Mouse (Mus musculus) liver, postnatal 0 days (tissue): ENCODE measurements at regions not wholly inside any gene's neighbourhood (a gene's known extent, or its start where the extent isn't known, plus 50 kb on each side); places are given as distances from the start of the nearest gene placed in this dataset.
A peak's percentile ranks its signal among the peaks of the same experiment; 100 is the strongest.

ENCODE experiments used
- ATAC-seq: fragments of 200-750 bp; cut with Nextera tagmentation; 2 replicates; pipeline ENCODE4 v1.8.0; 2017; ENCODE audit warnings: mild to moderate bottlenecking, moderate library complexity
- DNase-seq: peaks from one replicate; pipeline ENCODE4 v3.0.0-alpha.2; 2016
- H3K27ac ChIP-seq: fragments of 300-500 bp; sonication (generic); 2 replicates; pipeline ENCODE4 v1.5.1; 2014; ENCODE audit warnings: antibody characterized with exemption, moderate library complexity, mild to moderate bottlenecking, low read depth
- H3K27me3 ChIP-seq: fragments of 300-500 bp; sonication (generic); 2 replicates; pipeline ENCODE4 v1.6.1; 2014; ENCODE audit warnings: low read length, control low read depth, mixed read lengths; ENCODE audit not compliant: insufficient read depth
- H3K36me3 ChIP-seq: fragments of 300-500 bp; sonication (generic); replicated peaks from 2 replicates; pipeline ENCODE4 v1.6.1; 2014; ENCODE audit warnings: mild to moderate bottlenecking, control low read depth, low read length, moderate library complexity, mixed read lengths; ENCODE audit not compliant: insufficient read depth
- H3K4me1 ChIP-seq: fragments of 300-500 bp; sonication (generic); 2 replicates; pipeline ENCODE4 v1.6.1; 2014; ENCODE audit warnings: antibody characterized with exemption, mild to moderate bottlenecking, control low read depth; ENCODE audit not compliant: insufficient read depth
- H3K4me2 ChIP-seq: fragments of 300-500 bp; sonication (generic); 2 replicates; pipeline ENCODE4 v1.6.1; 2014; ENCODE audit warnings: low read depth, mild to moderate bottlenecking, low read length, moderate library complexity, mixed read lengths
- H3K4me3 ChIP-seq: fragments of 300-500 bp; sonication (generic); 2 replicates; pipeline ENCODE4 v1.5.1; 2014; ENCODE audit warnings: low read depth, low read length
- H3K9ac ChIP-seq: fragments of 300-500 bp; sonication (generic); replicated peaks from 2 replicates; pipeline ENCODE4 v1.6.1; 2014; ENCODE audit warnings: mild to moderate bottlenecking, moderate library complexity
- H3K9me3 ChIP-seq: fragments of 300-500 bp; sonication (generic); 2 replicates; pipeline ENCODE4 v1.6.1; 2016; ENCODE audit warnings: mild to moderate bottlenecking, control low read depth, low read length, mixed read lengths
- CTCF ChIP-seq: sonication (generic); IDR thresholded peaks from 2 replicates; pipeline ENCODE4 v1.5.1; 2016; ENCODE audit warnings: antibody characterized with exemption, low read depth
- EP300 ChIP-seq: IDR thresholded peaks from 2 replicates; pipeline ENCODE4 v1.6.1; 2016; ENCODE audit warnings: antibody characterized with exemption, low read depth, mild to moderate bottlenecking
- whole genome bisulfite sequencing: fragments of 180-500 bp; shearing (Covaris S2); extraction: QIAGEN DNeasy Blood & Tissue Kit; methylation state at CpG from one replicate; pipeline ENCODE4 v1.1.7; 2014; ENCODE audit not compliant: insufficient replicate concordance; 5-methylcytosine and 5-hydroxymethylcytosine counted together

- TF ChIP-seq EP300 (no peak), CTCF (no peak)
- Histone ChIP-seq H3K27me3 (no peaks in the 10 kb centered on the region), H3K27ac (no peak overlapping the region), H3K4me3 (no peak overlapping the region), H3K4me2 (no peak overlapping the region), H3K9me3 (no peaks in the 10 kb centered on the region), H3K4me1 (no peaks in the 10 kb centered on the region), H3K36me3 (no peaks in the 10 kb centered on the region), H3K9ac (no peak overlapping the region)
- ATAC-seq = no peak
- DNase-seq = no peak
- 65% methylated on average over 3 of the region's 3 CpGs for whole genome bisulfite sequencing
Measured at GRCm38 (mm10) chr3:146337429-146337828, 67.0 kb upstream of the Ssx2ip start.

DNA sequence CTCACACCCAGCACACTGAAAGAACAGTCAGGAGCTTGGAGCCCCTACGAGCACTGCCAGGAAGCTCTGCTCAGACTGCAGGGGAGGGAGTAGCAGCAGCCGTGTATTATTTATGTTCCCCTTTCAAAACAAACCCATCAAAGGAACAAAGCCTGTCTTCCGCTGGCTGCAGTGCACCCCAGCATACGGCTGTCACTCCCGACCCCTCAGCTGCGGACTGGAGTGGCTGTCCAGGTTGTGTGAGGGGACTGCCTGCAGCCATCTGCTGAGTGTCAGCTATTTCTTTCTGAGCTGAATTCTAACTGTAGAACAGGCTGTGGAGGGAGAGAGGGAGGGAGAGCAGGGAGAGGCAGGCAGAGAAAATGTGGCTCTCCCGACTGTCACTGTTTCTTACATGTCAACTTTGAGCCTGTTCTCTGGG is 66.6 kb upstream of the Ssx2ip start:
- DNase-seq = no peak
- H3K36me3 ChIP-seq = no peaks in the 10 kb centered on the region
- no peak for ATAC-seq
- TF ChIP-seq CTCF (no peak), EP300 (no peak)
- 18% methylated on average over 7 of the region's 7 CpGs for WGBS
- no peak overlapping the region for H3K4me3 ChIP-seq
- 0 out of 2 replicates have a peak overlapping the region, but pooled peaks have one; percentile 19 for H3K4me2 ChIP-seq
- H3K9me3 ChIP-seq = no peaks in the 10 kb centered on the region
- no peaks in the 10 kb centered on the region for H3K27me3 ChIP-seq
- no peak overlapping the region for H3K9ac ChIP-seq
- no peaks in the 10 kb centered on the region for H3K4me1 ChIP-seq
- no peak overlapping the region for H3K27ac ChIP-seq

DNA sequence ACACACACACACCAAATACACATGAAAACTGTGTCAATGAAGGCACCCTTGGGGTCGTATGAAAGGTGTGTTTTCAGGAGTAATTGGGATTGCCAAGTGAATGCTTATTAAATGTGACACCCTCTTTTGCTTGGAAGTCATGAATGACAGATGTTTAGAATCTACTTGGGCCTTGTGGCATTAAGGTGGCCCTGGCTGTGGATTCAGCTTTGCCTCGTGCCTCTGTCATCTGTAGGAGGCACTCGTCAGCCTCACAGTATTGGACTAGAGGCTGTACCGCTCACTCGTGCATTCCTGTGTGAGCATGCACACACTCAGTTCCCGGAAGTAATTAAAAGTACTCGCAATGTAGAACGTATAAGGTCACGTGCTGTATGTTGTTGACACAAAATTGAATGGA is 66.0 kb upstream of the Ssx2ip start:
- TF ChIP-seq EP300 = no peak
- TF ChIP-seq CTCF = no peak
- ATAC-seq (no peak), DNase-seq (no peak)
- Histone ChIP-seq H3K4me1 (no peaks in the 10 kb centered on the region), H3K9ac (no peak overlapping the region), H3K4me2 (no peak overlapping the region), H3K27ac (no peak overlapping the region), H3K4me3 (no peak overlapping the region), H3K9me3 (no peaks in the 10 kb centered on the region), H3K27me3 (no peaks in the 10 kb centered on the region), H3K36me3 (no peaks in the 10 kb centered on the region)
- 72% methylated on average over 9 of the region's 9 CpGs for WGBS

- TF ChIP-seq EP300 (no peak), CTCF (no peak)
- no peak for ATAC-seq
- Histone ChIP-seq H3K4me2 (no peak overlapping the region), H3K9me3 (no peaks in the 10 kb centered on the region), H3K4me3 (no peak overlapping the region), H3K27ac (no peak overlapping the region), H3K27me3 (no peaks in the 10 kb centered on the region), H3K4me1 (no peaks in the 10 kb centered on the region), H3K36me3 (no peaks in the 10 kb centered on the region), H3K9ac (no peak overlapping the region)
- WGBS = 63% methylated on average over 12 of the region's 12 CpGs
- no peak for DNase-seq
Measured at GRCm38 (mm10) chr3:146340316-146341055, 64.0 kb upstream of the Ssx2ip start.

- TF ChIP-seq EP300 (no peak), CTCF (no peak)
- H3K27ac ChIP-seq = no peak overlapping the region
- H3K27me3 ChIP-seq = no peaks in the 10 kb centered on the region
- H3K36me3 ChIP-seq = no peaks in the 10 kb centered on the region
- H3K9me3 ChIP-seq = no peaks in the 10 kb centered on the region
- no peak overlapping the region for H3K9ac ChIP-seq
- 71% methylated on average over 6 of the region's 6 CpGs for WGBS
- no peaks in the 10 kb centered on the region for H3K4me1 ChIP-seq
- no peak overlapping the region for H3K4me3 ChIP-seq
- ATAC-seq (no peak), DNase-seq (no peak)
- no peak overlapping the region for H3K4me2 ChIP-seq
Measured at GRCm38 (mm10) chr3:146341652-146342340, 62.6 kb upstream of the Ssx2ip start.

DNA sequence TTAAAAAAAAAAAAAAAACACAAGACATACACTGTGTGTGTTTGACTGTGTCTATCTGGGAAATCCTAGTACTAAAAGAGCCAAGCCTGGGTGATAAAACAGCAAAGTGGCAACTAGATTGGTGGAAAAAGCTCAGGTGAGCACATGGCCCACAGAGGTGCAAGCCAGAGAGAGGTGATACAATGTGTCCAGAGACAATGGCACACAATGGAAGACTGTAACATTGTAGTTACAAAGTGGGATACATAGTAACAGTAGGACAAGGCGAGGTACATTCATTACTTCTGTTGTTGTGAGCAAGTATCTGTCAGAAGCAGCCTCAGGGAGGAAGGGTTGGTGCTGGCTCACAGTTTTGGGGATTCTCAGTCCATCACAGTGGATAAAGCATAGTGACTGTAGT is 61.7 kb upstream of the Ssx2ip start:
- no peak for ATAC-seq
- 81% methylated on average over 1 of the region's 1 CpGs for WGBS

More for the DNA sequence above, 61.7 kb upstream of the Ssx2ip start:
- DNase-seq = no peak
- Histone ChIP-seq H3K9me3 (no peaks in the 10 kb centered on the region), H3K9ac (no peak overlapping the region), H3K4me1 (no peaks in the 10 kb centered on the region), H3K4me2 (no peak overlapping the region), H3K27me3 (no peaks in the 10 kb centered on the region), H3K27ac (no peak overlapping the region), H3K36me3 (no peaks in the 10 kb centered on the region), H3K4me3 (no peak overlapping the region)
- TF ChIP-seq CTCF = no peak
- no peak for TF ChIP-seq EP300
